Mouse (Mus musculus) stomach, embryonic 16.5 days (tissue): ENCODE measurements at regions not wholly inside any gene's neighbourhood (a gene's known extent, or its start where the extent isn't known, plus 50 kb on each side); places are given as distances from the start of the nearest gene placed in this dataset.

Experiments used
- ATAC-seq: fragments of 200-750 bp; cut with Nextera tagmentation; 2 replicates; pipeline ENCODE4 v1.8.0; 2017; ENCODE audit warnings: moderate number of reproducible peaks, moderate TSS enrichment; ENCODE audit not compliant: insufficient read depth, low FRiP score
- H3K27ac ChIP-seq: fragments of 300-500 bp; sonication (generic); 2 replicates; pipeline ENCODE4 v1.5.1; 2014; ENCODE audit warnings: low read length
- H3K27me3 ChIP-seq: fragments of 300-500 bp; sonication (generic); 2 replicates; pipeline ENCODE4 v1.6.1; 2014; ENCODE audit warnings: low read length, control low read depth, mixed read lengths; ENCODE audit not compliant: control insufficient read depth, insufficient read depth
- H3K36me3 ChIP-seq: fragments of 300-500 bp; sonication (generic); 2 replicates; pipeline ENCODE4 v1.6.1; 2014; ENCODE audit warnings: low read length; ENCODE audit not compliant: control insufficient read depth, insufficient read depth
- H3K4me1 ChIP-seq: fragments of 300-500 bp; sonication (generic); 2 replicates; pipeline ENCODE4 v1.6.1; 2014; ENCODE audit warnings: low read length, control low read depth, mixed read lengths; ENCODE audit not compliant: control insufficient read depth, insufficient read depth
- H3K4me2 ChIP-seq: fragments of 300-500 bp; sonication (generic); 2 replicates; pipeline ENCODE4 v1.6.1; 2014; ENCODE audit warnings: low read depth, low read length, mixed read lengths
- H3K4me3 ChIP-seq: fragments of 300-500 bp; sonication (generic); replicated peaks from 2 replicates; pipeline ENCODE4 v1.5.1; 2014; ENCODE audit warnings: mild to moderate bottlenecking, low read length
- H3K9ac ChIP-seq: fragments of 300-500 bp; sonication (generic); 2 replicates; pipeline ENCODE4 v1.6.1; 2014; ENCODE audit warnings: low read length
- H3K9me3 ChIP-seq: fragments of 300-500 bp; sonication (generic); replicated peaks from 2 replicates; pipeline ENCODE4 v1.6.1; 2016; ENCODE audit warnings: low read length, control low read depth; ENCODE audit not compliant: control insufficient read depth
- WGBS: fragments of 180-500 bp; shearing (Covaris S2); extraction: QIAGEN DNeasy Blood & Tissue Kit; methylation state at CpG from one replicate; pipeline ENCODE4 v1.1.7; 2014; 5-methylcytosine and 5-hydroxymethylcytosine counted together

GRCm38 (mm10) chr2:128428651-128429633 lies 162.1 kb upstream of the Spdye4c start:
- no peak for ATAC-seq
- peak overlapping the region; percentile 32 for H3K4me2 ChIP-seq
- no peaks in the 10 kb centered on the region for H3K36me3 ChIP-seq
- no peaks in the 10 kb centered on the region for H3K27me3 ChIP-seq
- no peaks in the 10 kb centered on the region for H3K9me3 ChIP-seq
- peak overlapping the region; percentile 83 for H3K27ac ChIP-seq
- H3K4me3 ChIP-seq, result peak overlapping the region; percentile 33
- peak overlapping the region; percentile 54 for H3K9ac ChIP-seq
- WGBS, result 37% methylated on average over 18 of the region's 18 CpGs
- peaks cover 31% of the 10 kb centered on the region for H3K4me1 ChIP-seq

- Histone ChIP-seq H3K9me3 (no peaks in the 10 kb centered on the region), H3K4me3 (no peak overlapping the region), H3K27ac (peak overlapping the region; percentile 43), H3K27me3 (no peaks in the 10 kb centered on the region), H3K4me1 (peaks cover 32% of the 10 kb centered on the region), H3K9ac (no peak overlapping the region), H3K36me3 (no peaks in the 10 kb centered on the region), H3K4me2 (peak overlapping the region; percentile 32)
- no peak for ATAC-seq
- WGBS, result 43% methylated on average over 7 of the region's 7 CpGs
Observed at GRCm38 (mm10) chr2:128429786-128430185, 161.2 kb upstream of the Spdye4c start.

- 71% methylated on average over 9 of the region's 9 CpGs for WGBS
- Histone ChIP-seq H3K4me1 (peaks cover 32% of the 10 kb centered on the region), H3K4me2 (no peak overlapping the region)
Observed at GRCm38 (mm10) chr2:128430776-128431291, 160.2 kb upstream of the Spdye4c start.

GRCm38 (mm10) chr2:128431751-128432150 lies 159.3 kb upstream of the Spdye4c start:
- Histone ChIP-seq H3K27me3 (no peaks in the 10 kb centered on the region), H3K9ac (no peak overlapping the region), H3K27ac (no peak overlapping the region), H3K4me3 (no peak overlapping the region), H3K4me1 (peaks cover 30% of the 10 kb centered on the region), H3K36me3 (no peaks in the 10 kb centered on the region), H3K4me2 (no peak overlapping the region), H3K9me3 (no peaks in the 10 kb centered on the region)
- WGBS, result 67% methylated on average over 4 of the region's 4 CpGs
- no peak for ATAC-seq

More at GRCm38 (mm10) chr2:128430776-128431291, 160.2 kb upstream of the Spdye4c start:
- Histone ChIP-seq H3K27me3 (no peaks in the 10 kb centered on the region), H3K27ac (no peak overlapping the region), H3K9me3 (no peaks in the 10 kb centered on the region), H3K36me3 (no peaks in the 10 kb centered on the region), H3K9ac (no peak overlapping the region), H3K4me3 (no peak overlapping the region)
- no peak for ATAC-seq

GRCm38 (mm10) chr2:128432741-128433140 lies 158.3 kb upstream of the Spdye4c start:
- H3K4me2 ChIP-seq, result no peak overlapping the region
- H3K9ac ChIP-seq, result no peak overlapping the region
- no peak for ATAC-seq
- WGBS, result 76% methylated on average over 3 of the region's 3 CpGs
- no peak overlapping the region for H3K27ac ChIP-seq
- peaks cover 22% of the 10 kb centered on the region for H3K4me1 ChIP-seq
- H3K9me3 ChIP-seq, result no peaks in the 10 kb centered on the region
- no peaks in the 10 kb centered on the region for H3K36me3 ChIP-seq
- no peaks in the 10 kb centered on the region for H3K27me3 ChIP-seq
- H3K4me3 ChIP-seq, result no peak overlapping the region

- H3K4me2 ChIP-seq, result no peak overlapping the region
- 72% methylated on average over 9 of the region's 9 CpGs for WGBS
- no peak for ATAC-seq
Observed at GRCm38 (mm10) chr2:128433553-128434081, 157.4 kb upstream of the Spdye4c start.

GRCm38 (mm10) chr2:128434200-128434977 lies 156.6 kb upstream of the Spdye4c start:
- no peak overlapping the region for H3K9ac ChIP-seq
- peaks cover 15% of the 10 kb centered on the region for H3K4me1 ChIP-seq
- no peak overlapping the region for H3K4me3 ChIP-seq
- no peak overlapping the region for H3K27ac ChIP-seq
- no peaks in the 10 kb centered on the region for H3K36me3 ChIP-seq
- H3K9me3 ChIP-seq, result no peaks in the 10 kb centered on the region
- ATAC-seq, result no peak
- no peak overlapping the region for H3K4me2 ChIP-seq
- 52% methylated on average over 11 of the region's 11 CpGs for WGBS
- H3K27me3 ChIP-seq, result no peaks in the 10 kb centered on the region

More at GRCm38 (mm10) chr2:128433553-128434081, 157.4 kb upstream of the Spdye4c start:
- Histone ChIP-seq H3K9ac (no peak overlapping the region), H3K9me3 (no peaks in the 10 kb centered on the region), H3K36me3 (no peaks in the 10 kb centered on the region), H3K4me3 (no peak overlapping the region), H3K4me1 (peaks cover 22% of the 10 kb centered on the region), H3K27me3 (no peaks in the 10 kb centered on the region), H3K27ac (no peak overlapping the region)

- 91% methylated on average over 3 of the region's 3 CpGs for WGBS
- ATAC-seq, result no peak
Observed at GRCm38 (mm10) chr2:128436378-128436777, 154.6 kb upstream of the Spdye4c start.

More at GRCm38 (mm10) chr2:128436378-128436777, 154.6 kb upstream of the Spdye4c start:
- no peak overlapping the region for H3K27ac ChIP-seq
- no peaks in the 10 kb centered on the region for H3K9me3 ChIP-seq
- no peak overlapping the region for H3K9ac ChIP-seq
- no peak overlapping the region for H3K4me2 ChIP-seq
- H3K27me3 ChIP-seq, result no peaks in the 10 kb centered on the region
- H3K4me1 ChIP-seq, result peaks cover 13% of the 10 kb centered on the region; the same call in 1 of the 2 replicates
- no peak overlapping the region for H3K4me3 ChIP-seq
- H3K36me3 ChIP-seq, result no peaks in the 10 kb centered on the region
